Mouse (Mus musculus) liver, embryonic 11.5 days (tissue): ENCODE measurements around the gene Slc22a2. TPM values are rescaled to one million over a fixed set of nuclear protein-coding genes. Genes with fewer than 3 reads are reported as not detected.
A peak's percentile ranks its signal among the peaks of the same experiment; 100 is the strongest.

Experiments used
- ATAC-seq: fragments of 200-750 bp; cut with Nextera tagmentation; replicated peaks from 2 replicates; pipeline ENCODE4 v1.8.0; 2017; ENCODE audit warnings: moderate number of reproducible peaks, mild to moderate bottlenecking, moderate TSS enrichment, moderate library complexity; ENCODE audit not compliant: low FRiP score
- DNase-seq: peaks from one replicate; pipeline ENCODE4 v3.0.0-alpha.2; 2017; ENCODE audit warnings: low spot score
- H3K27ac ChIP-seq: fragments of 300-500 bp; sonication (generic); 2 replicates; pipeline ENCODE4 v1.5.1; 2014; ENCODE audit warnings: mild to moderate bottlenecking, low read depth, low read length, control low read depth
- H3K27me3 ChIP-seq: fragments of 300-500 bp; sonication (generic); replicated peaks from 2 replicates; pipeline ENCODE4 v1.6.1; 2014; ENCODE audit warnings: low read length, mixed read lengths; ENCODE audit not compliant: control insufficient read depth, insufficient read depth
- H3K36me3 ChIP-seq: fragments of 300-500 bp; sonication (generic); 2 replicates; pipeline ENCODE4 v1.6.1; 2014; ENCODE audit warnings: mild to moderate bottlenecking, low read length, moderate library complexity, mixed read lengths; ENCODE audit not compliant: control insufficient read depth, insufficient read depth
- H3K4me1 ChIP-seq: fragments of 300-500 bp; sonication (generic); replicated peaks from 2 replicates; pipeline ENCODE4 v1.6.1; 2014; ENCODE audit warnings: low read length, mixed read lengths; ENCODE audit not compliant: control insufficient read depth, insufficient read depth
- H3K4me2 ChIP-seq: fragments of 300-500 bp; sonication (generic); 2 replicates; pipeline ENCODE4 v1.6.1; 2014; ENCODE audit warnings: mild to moderate bottlenecking, control low read depth, moderate library complexity
- H3K4me3 ChIP-seq: fragments of 300-500 bp; sonication (generic); 2 replicates; pipeline ENCODE4 v1.5.1; 2014; ENCODE audit warnings: low read depth, low read length, control low read depth
- H3K9ac ChIP-seq: fragments of 300-500 bp; sonication (generic); 2 replicates; pipeline ENCODE4 v1.6.1; 2014; ENCODE audit warnings: low read depth, low read length, control low read depth
- H3K9me3 ChIP-seq: fragments of 300-500 bp; sonication (generic); 2 replicates; pipeline ENCODE4 v1.6.1; 2016; ENCODE audit warnings: low read length, inconsistent platforms, mixed read lengths; ENCODE audit not compliant: control insufficient read depth
- WGBS: fragments of 180-500 bp; shearing (Covaris S2); extraction: QIAGEN DNeasy Blood & Tissue Kit; methylation state at CpG from one replicate; pipeline ENCODE4 v1.1.7; 2014; 5-methylcytosine and 5-hydroxymethylcytosine counted together
- polyA plus RNA-seq: library from polyadenylated mRNA; unstranded; fragments of >200 nt; fragmentation: Nextera tagmentation; extraction: Ambion mirVana; gene quantifications from 2 replicates; pipeline ENCODE4 v1.2.1, GENCODE M21; 2014

The Slc22a2 gene
- polyA plus RNA-seq, 1 experiment from 2014 or later: not detected

GRCm38 (mm10) chr17:12614511-12615385 is 30.8 kb downstream of the Slc22a2 start:
- no peak overlapping the region for H3K4me3 ChIP-seq
- H3K27ac ChIP-seq: no peak overlapping the region
- H3K36me3 ChIP-seq: no peaks in the 10 kb centered on the region
- H3K4me1 ChIP-seq: no peaks in the 10 kb centered on the region
- H3K27me3 ChIP-seq: no peaks in the 10 kb centered on the region
- WGBS: 83% methylated on average over 15 of the region's 15 CpGs
- H3K9ac ChIP-seq: no peak overlapping the region
- DNase-seq (no peak), ATAC-seq (no peak)
- H3K4me2 ChIP-seq: no peak overlapping the region
- H3K9me3 ChIP-seq: no peaks in the 10 kb centered on the region

DNA sequence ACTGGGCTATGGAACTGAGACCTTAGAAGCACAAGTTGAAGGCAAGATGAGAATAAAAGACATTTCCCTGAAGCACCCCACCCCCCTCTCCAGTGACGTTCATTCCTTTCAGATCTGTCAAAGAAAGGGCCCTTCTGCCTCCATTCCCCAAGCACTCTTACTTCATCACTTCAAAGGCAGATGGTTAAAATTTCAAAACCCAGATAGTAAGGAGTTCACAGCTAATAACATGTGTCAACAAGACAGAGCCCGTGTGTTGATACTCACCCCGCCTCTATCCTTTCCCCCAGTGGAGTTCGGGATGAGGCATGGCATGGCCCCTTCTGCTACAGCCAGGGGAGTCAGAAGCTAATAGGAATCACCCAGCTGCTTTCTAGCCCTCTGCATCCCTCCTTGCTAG is 31.5 kb downstream of the Slc22a2 start:
- H3K36me3 ChIP-seq: no peaks in the 10 kb centered on the region
- no peaks in the 10 kb centered on the region for H3K4me1 ChIP-seq
- DNase-seq (no peak), ATAC-seq (no peak)
- no peaks in the 10 kb centered on the region for H3K27me3 ChIP-seq
- H3K9ac ChIP-seq: no peak overlapping the region
- no peak overlapping the region for H3K27ac ChIP-seq
- H3K9me3 ChIP-seq: no peaks in the 10 kb centered on the region
- no peak overlapping the region for H3K4me3 ChIP-seq
- no peak overlapping the region for H3K4me2 ChIP-seq
- 63% methylated on average over 4 of the region's 4 CpGs for WGBS

- Histone ChIP-seq H3K4me2 (no peak overlapping the region), H3K27me3 (0 out of 2 replicates have a peak, but pooled peaks cover 2% of the 10 kb centered on the region), H3K4me1 (no peaks in the 10 kb centered on the region), H3K9ac (no peak overlapping the region), H3K36me3 (no peaks in the 10 kb centered on the region), H3K9me3 (peaks cover 2% of the 10 kb centered on the region; the same call in 1 of the 2 replicates), H3K27ac (no peak overlapping the region), H3K4me3 (no peak overlapping the region)
- ATAC-seq (no peak), DNase-seq (no peak)
- 72% methylated on average over 2 of the region's 2 CpGs for WGBS
These were observed 35.7 kb downstream of the Slc22a2 start for GRCm38 (mm10) chr17:12619641-12620040.

DNA sequence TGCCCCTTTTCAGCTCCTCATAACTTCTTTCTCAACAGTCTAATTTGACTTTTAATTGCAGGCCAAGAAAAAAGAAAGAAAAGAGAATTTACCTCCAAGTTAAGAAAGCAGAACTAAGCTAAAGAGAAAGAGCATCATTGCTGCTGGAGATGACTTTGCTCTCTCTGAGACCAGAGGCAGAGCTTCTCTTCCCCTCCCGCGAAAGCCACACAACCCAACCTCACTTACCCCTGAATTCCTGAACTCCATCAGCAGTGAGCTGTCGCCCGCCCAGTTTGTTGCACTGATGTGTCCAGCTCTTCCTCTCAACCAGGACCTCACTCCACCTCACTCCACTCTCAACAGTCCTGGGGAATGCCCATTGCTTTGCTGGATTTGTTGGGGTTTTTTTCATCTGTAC is 44.1 kb downstream of the Slc22a2 start:
- no peaks in the 10 kb centered on the region for H3K36me3 ChIP-seq
- no peak overlapping the region for H3K9ac ChIP-seq
- 0 out of 2 replicates have a peak, but pooled peaks cover 2% of the 10 kb centered on the region for H3K27me3 ChIP-seq
- H3K4me1 ChIP-seq: no peaks in the 10 kb centered on the region
- peaks cover 12% of the 10 kb centered on the region for H3K9me3 ChIP-seq
- H3K4me3 ChIP-seq: no peak overlapping the region
- no peak overlapping the region for H3K4me2 ChIP-seq
- no peak for ATAC-seq
- DNase-seq: no peak
- H3K27ac ChIP-seq: no peak overlapping the region
- WGBS: 67% methylated on average over 4 of the region's 4 CpGs

DNA sequence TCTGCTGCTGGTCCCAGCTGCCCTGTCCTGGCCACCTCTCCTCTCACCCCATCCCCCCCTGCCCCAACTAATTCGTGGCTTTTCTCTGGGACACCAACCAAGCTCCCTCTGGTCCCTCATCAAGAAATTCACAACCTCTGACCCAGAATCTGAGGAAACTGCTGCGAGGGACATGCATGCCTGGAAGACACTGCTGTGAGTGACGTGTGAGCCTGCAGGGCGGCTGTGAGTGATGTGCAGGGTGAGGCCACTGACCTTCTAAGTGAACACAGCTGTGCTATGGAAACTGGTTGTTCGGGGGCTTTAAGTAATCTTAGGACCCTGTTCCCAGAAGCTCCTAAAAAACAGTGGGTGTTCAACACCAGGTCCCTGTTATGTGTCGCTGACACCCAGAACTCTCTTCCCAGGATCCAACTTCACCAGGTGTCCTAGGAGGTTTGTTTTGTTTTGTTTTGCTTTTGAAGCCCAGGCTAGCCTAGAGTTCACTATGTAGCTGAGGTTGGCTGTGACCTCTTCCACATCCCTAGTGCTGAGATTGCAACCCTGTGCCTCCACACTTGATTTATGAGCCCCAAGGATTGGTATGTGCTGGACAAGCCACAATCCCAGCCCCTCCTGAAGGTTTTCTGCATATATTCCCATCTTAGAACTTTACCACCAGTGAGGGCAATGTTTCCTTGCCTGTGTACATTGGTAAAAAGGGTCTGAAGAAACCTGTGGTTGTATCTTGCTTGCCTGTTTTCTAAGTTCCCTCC is 47.2 kb downstream of the Slc22a2 start:
- DNase-seq: no peak
- Histone ChIP-seq H3K9ac (no peak overlapping the region), H3K27ac (0 out of 2 replicates have a peak overlapping the region, but pooled peaks have one; percentile 42), H3K4me2 (no peak overlapping the region), H3K36me3 (no peaks in the 10 kb centered on the region), H3K9me3 (peaks cover under 1% of the 10 kb centered on the region), H3K27me3 (0 out of 2 replicates have a peak, but pooled peaks cover 2% of the 10 kb centered on the region), H3K4me1 (no peaks in the 10 kb centered on the region), H3K4me3 (no peak overlapping the region)
- no peak for ATAC-seq
- WGBS: 46% methylated on average over 6 of the region's 6 CpGs

GRCm38 (mm10) chr17:12631771-12632600 is 48.1 kb downstream of the Slc22a2 start:
- Histone ChIP-seq H3K9ac (no peak overlapping the region), H3K9me3 (no peaks in the 10 kb centered on the region), H3K4me1 (no peaks in the 10 kb centered on the region), H3K27me3 (0 out of 2 replicates have a peak, but pooled peaks cover 2% of the 10 kb centered on the region), H3K36me3 (no peaks in the 10 kb centered on the region), H3K4me3 (no peak overlapping the region), H3K4me2 (no peak overlapping the region), H3K27ac (no peak overlapping the region)
- ATAC-seq (peak; percentile 61; the same call in 1 of the 2 replicates), DNase-seq (no peak)
- 44% methylated on average over 7 of the region's 7 CpGs for WGBS

- no peak overlapping the region for H3K27ac ChIP-seq
- no peaks in the 10 kb centered on the region for H3K36me3 ChIP-seq
- H3K9ac ChIP-seq: no peak overlapping the region
- DNase-seq (no peak), ATAC-seq (no peak)
- H3K4me3 ChIP-seq: no peak overlapping the region
- 0 out of 2 replicates have a peak, but pooled peaks cover 2% of the 10 kb centered on the region for H3K27me3 ChIP-seq
- peaks cover 4% of the 10 kb centered on the region; the same call in 1 of the 2 replicates for H3K9me3 ChIP-seq
- WGBS: 59% methylated on average over 4 of the region's 4 CpGs
- H3K4me1 ChIP-seq: no peaks in the 10 kb centered on the region
- H3K4me2 ChIP-seq: no peak overlapping the region
These were observed 50.9 kb downstream of the Slc22a2 start for GRCm38 (mm10) chr17:12634814-12635213.

DNA sequence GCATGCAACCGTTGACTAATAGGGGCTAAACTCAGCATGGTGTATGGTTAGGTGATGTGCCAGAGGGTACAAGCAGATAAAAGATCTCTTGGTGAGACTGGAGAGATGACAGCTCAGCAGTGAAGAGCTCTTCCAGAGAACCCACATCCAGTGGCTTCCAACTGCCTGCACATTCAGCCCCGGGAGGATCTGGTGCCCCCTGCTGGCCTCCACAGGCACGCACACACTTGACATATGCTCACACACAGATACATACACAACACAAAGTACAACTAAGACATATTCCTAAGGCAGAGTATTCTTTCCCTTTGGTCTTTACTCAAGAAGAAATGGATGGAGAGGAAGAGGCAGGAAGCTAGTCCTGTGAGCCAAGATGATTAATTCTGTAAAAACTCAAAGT is 55.7 kb downstream of the Slc22a2 start:
- Histone ChIP-seq H3K9me3 (peaks cover 4% of the 10 kb centered on the region; the same call in 1 of the 2 replicates), H3K9ac (no peak overlapping the region), H3K27me3 (no peaks in the 10 kb centered on the region), H3K4me2 (no peak overlapping the region), H3K36me3 (no peaks in the 10 kb centered on the region), H3K4me3 (no peak overlapping the region), H3K4me1 (no peaks in the 10 kb centered on the region), H3K27ac (no peak overlapping the region)
- no peak for DNase-seq
- 94% methylated on average over 3 of the region's 3 CpGs for WGBS
- ATAC-seq: no peak
